Mouse (Mus musculus): ENCODE data around the gene AI467606.

The AI467606 gene

GRCm38 (mm10) chr7:127121061-127121910, 30.1 kb downstream of the AI467606 start:
- peak; percentile 56 for DNase-seq (ENCODE audit: extremely low spot score)

- peak; percentile 51 for DNase-seq (ENCODE audit: extremely low spot score)
Measured at GRCm38 (mm10) chr7:127121911-127122270, 30.7 kb downstream of the AI467606 start, which contains the start of gene Qprt. Gene Qprt, minus strand, starts transcription at chr7:127122226.

- no peak for DNase-seq (ENCODE audit: extremely low spot score)
Measured at GRCm38 (mm10) chr7:127129638-127130037, 38.5 kb downstream of the AI467606 start.

- no peak for DNase-seq (ENCODE audit: extremely low spot score)
Measured at GRCm38 (mm10) chr7:127133125-127133524, 42.0 kb downstream of the AI467606 start.

- DNase-seq (ENCODE audit: extremely low spot score): no peak
Measured at GRCm38 (mm10) chr7:127134821-127135447, 43.8 kb downstream of the AI467606 start.

GRCm38 (mm10) chr7:127136181-127137071, 45.3 kb downstream of the AI467606 start:
- DNase-seq (ENCODE audit: extremely low spot score): no peak

- DNase-seq (ENCODE audit: extremely low spot score): no peak
Measured at GRCm38 (mm10) chr7:127137262-127138017, 46.3 kb downstream of the AI467606 start, which contains the start of gene Spn. Gene Spn, minus strand, starts transcription at chr7:127137823.

- no peak for DNase-seq (ENCODE audit: extremely low spot score)
Measured at GRCm38 (mm10) chr7:127139100-127139499, 47.9 kb downstream of the AI467606 start.

- no peak for DNase-seq (ENCODE audit: extremely low spot score)
Measured at GRCm38 (mm10) chr7:127139562-127139961, 48.4 kb downstream of the AI467606 start.

GRCm38 (mm10) chr7:127140623-127141404, 49.7 kb downstream of the AI467606 start:
- DNase-seq (ENCODE audit: extremely low spot score): no peak

GRCm38 (mm10) chr7:127142214-127142613, 51.1 kb downstream of the AI467606 start:
- no peak for DNase-seq (ENCODE audit: extremely low spot score)

- no peak for DNase-seq (ENCODE audit: extremely low spot score)
Measured at GRCm38 (mm10) chr7:127142666-127143065, 51.5 kb downstream of the AI467606 start.

Data from embryo, embryonic 9.5 days (tissue).